Mouse (Mus musculus): ENCODE results near the gene Sema3d. TPM values are rescaled to one million over a fixed set of nuclear protein-coding genes. Genes with fewer than 3 reads are reported as not detected.

Gene Sema3d
- polyA plus RNA-seq, 1 experiment from 2014 or later = 8.5 TPM

DNA sequence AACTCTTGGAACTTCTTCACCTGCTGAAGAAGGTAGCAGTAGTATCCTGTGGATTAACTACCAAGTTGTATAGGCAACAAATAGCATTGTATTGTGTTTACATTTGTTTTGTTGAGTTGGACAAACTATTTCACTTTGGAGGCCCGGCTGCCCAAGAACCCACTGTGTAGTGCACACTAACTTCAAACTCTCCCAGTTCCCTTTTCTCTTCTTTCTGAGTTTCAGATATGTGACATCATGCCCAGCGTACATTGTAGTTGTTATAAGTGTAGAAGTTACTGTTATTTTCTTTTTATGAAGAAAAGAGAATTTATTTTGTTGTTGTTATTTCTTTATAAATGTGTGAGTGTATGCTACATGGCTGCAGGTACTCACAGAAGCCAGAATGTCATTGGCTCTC lies 145.4 kb downstream of the Sema3d start:
- 90% methylated on average over 2 of the region's 2 CpGs for WGBS
- no peak for ATAC-seq (replicated peaks; ENCODE audit: extremely low read depth, insufficient read depth, low FRiP score)
- Histone ChIP-seq H3K27me3 (ENCODE audit: control insufficient read depth, insufficient read depth, low read length) (no peaks in the 10 kb centered on the region), H3K4me2 (ENCODE audit: low read depth, low read length) (no peak overlapping the region), H3K27ac (ENCODE audit: low read length) (no peak overlapping the region), H3K4me3 (ENCODE audit: low read length) (no peak overlapping the region), H3K36me3 (ENCODE audit: control insufficient read depth, insufficient read depth) (no peaks in the 10 kb centered on the region), H3K9me3 (replicated peaks; ENCODE audit: control insufficient read depth, low read length) (no peaks in the 10 kb centered on the region), H3K4me1 (ENCODE audit: control insufficient read depth, insufficient read depth, low read length) (no peaks in the 10 kb centered on the region), H3K9ac (ENCODE audit: low read length) (no peak overlapping the region)

DNA sequence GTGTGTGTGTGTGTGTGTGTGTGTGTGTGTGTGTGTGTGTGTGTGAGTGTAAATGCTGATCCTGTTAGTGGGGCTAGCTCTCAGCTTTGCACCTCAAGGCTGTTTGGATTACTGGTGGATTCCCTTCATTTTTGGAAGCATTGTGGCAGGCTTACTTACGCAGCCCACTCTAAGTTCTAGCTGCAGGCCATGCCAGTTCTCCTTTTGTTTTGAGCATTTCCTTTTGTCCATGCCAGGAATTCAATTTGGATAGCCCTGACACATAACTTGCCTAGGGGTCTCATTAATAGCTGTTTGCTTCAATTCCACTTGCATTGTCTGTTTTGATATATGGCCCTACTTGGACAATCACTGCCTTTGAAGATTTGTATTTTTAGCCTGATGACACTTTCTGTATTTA lies 146.6 kb downstream of the Sema3d start:
- Histone ChIP-seq H3K9ac (ENCODE audit: low read length) (no peak overlapping the region), H3K36me3 (ENCODE audit: control insufficient read depth, insufficient read depth) (no peaks in the 10 kb centered on the region), H3K4me1 (ENCODE audit: control insufficient read depth, insufficient read depth, low read length) (no peaks in the 10 kb centered on the region), H3K4me3 (ENCODE audit: low read length) (no peak overlapping the region), H3K4me2 (ENCODE audit: low read depth, low read length) (no peak overlapping the region), H3K9me3 (replicated peaks; ENCODE audit: control insufficient read depth, low read length) (no peaks in the 10 kb centered on the region), H3K27ac (ENCODE audit: low read length) (no peak overlapping the region), H3K27me3 (ENCODE audit: control insufficient read depth, insufficient read depth, low read length) (no peaks in the 10 kb centered on the region)
- WGBS = 81% methylated on average over 1 of the region's 1 CpGs
- no peak for ATAC-seq (replicated peaks; ENCODE audit: extremely low read depth, insufficient read depth, low FRiP score)

DNA sequence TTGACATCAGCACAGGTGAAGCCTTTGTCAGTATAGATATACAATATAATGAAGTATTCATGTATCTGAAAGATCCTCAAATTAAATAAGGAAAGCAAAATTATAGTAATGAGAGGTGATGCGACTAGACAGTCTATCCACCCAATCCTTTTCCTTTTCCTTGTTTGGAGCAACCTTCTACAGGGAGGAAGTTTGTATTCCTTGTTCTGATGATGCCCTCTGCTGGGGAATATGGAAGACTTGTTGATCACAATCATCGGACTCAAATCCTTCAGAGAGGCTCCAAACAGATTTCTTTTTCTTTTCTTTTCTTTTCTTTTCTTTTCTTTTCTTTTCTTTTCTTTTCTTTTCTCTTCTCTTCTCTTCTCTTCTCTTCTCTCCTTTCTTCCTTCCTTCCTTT lies 158.1 kb downstream of the Sema3d start:
- WGBS = 30% methylated on average over 2 of the region's 2 CpGs
- H3K36me3 ChIP-seq (ENCODE audit: control insufficient read depth, insufficient read depth) = no peaks in the 10 kb centered on the region
- no peak overlapping the region for H3K27ac ChIP-seq (ENCODE audit: low read length)
- no peak overlapping the region for H3K9ac ChIP-seq (ENCODE audit: low read length)
- H3K4me1 ChIP-seq (ENCODE audit: control insufficient read depth, insufficient read depth, low read length) = no peaks in the 10 kb centered on the region
- H3K9me3 ChIP-seq (replicated peaks; ENCODE audit: control insufficient read depth, low read length) = no peaks in the 10 kb centered on the region
- H3K27me3 ChIP-seq (ENCODE audit: control insufficient read depth, insufficient read depth, low read length) = no peaks in the 10 kb centered on the region
- H3K4me2 ChIP-seq (ENCODE audit: low read depth, low read length) = no peak overlapping the region
- no peak for ATAC-seq (replicated peaks; ENCODE audit: extremely low read depth, insufficient read depth, low FRiP score)
- no peak overlapping the region for H3K4me3 ChIP-seq (ENCODE audit: low read length)

DNA sequence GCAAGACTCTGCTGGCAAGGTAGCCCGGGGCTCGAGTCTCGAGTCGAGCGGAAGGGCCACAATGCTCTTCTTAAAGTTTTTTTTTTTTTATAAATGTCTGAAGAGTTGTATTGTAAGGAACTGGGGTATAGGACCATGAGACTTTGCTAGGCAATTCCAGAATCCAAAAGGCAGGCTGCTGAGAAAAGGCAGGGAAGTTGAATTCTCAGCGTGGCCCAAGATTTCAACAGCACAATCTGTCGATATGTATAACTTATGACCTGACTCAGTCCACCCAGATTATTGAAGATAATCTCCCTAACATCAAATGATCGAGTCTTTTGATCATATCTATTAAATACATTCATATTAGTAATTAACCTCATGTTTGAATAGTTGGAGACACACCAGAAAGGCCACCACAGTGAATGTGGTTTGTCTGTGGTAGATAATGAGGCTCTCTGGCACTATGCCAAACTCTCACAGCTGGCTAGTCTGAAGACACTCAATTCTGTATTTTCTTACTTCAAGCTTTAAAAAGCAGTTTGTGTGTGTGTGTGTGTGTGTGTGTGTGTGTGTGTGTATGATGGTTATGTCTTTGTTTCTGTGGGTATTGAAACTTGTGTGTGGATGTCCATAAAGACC lies 166.0 kb downstream of the Sema3d start:
- no peak overlapping the region for H3K4me3 ChIP-seq (ENCODE audit: low read length)
- no peaks in the 10 kb centered on the region for H3K36me3 ChIP-seq (ENCODE audit: control insufficient read depth, insufficient read depth)
- no peak overlapping the region for H3K4me2 ChIP-seq (ENCODE audit: low read depth, low read length)
- no peaks in the 10 kb centered on the region for H3K27me3 ChIP-seq (ENCODE audit: control insufficient read depth, insufficient read depth, low read length)
- no peak overlapping the region for H3K9ac ChIP-seq (ENCODE audit: low read length)
- 85% methylated on average over 8 of the region's 8 CpGs for WGBS
- no peak for ATAC-seq (replicated peaks; ENCODE audit: extremely low read depth, insufficient read depth, low FRiP score)
- H3K27ac ChIP-seq (ENCODE audit: low read length) = no peak overlapping the region
- peaks cover 8% of the 10 kb centered on the region for H3K4me1 ChIP-seq (ENCODE audit: control insufficient read depth, insufficient read depth, low read length)
- H3K9me3 ChIP-seq (replicated peaks; ENCODE audit: control insufficient read depth, low read length) = no peaks in the 10 kb centered on the region

DNA sequence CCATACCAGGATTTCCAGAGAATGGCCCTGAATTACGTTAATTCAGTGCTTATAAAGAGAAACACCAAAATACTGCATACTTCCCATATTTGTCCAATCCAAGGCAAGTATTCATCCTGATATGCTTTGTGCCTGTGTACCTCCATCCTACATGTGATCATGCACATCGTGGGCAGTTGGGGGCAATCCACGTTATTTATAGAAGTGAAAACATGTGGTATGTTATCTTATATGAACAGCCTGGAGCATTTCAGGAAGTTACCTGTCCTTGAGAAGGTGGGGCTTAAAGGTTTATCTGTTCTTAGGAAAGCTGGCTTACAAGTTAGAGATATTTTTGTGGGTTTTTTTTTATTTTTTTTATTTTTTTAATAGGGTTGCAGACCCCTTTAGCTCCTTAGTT lies 172.2 kb downstream of the Sema3d start:
- no peaks in the 10 kb centered on the region for H3K4me1 ChIP-seq (ENCODE audit: control insufficient read depth, insufficient read depth, low read length)
- H3K9me3 ChIP-seq (replicated peaks; ENCODE audit: control insufficient read depth, low read length) = no peaks in the 10 kb centered on the region
- H3K4me3 ChIP-seq (ENCODE audit: low read length) = no peak overlapping the region
- H3K27ac ChIP-seq (ENCODE audit: low read length) = no peak overlapping the region
- no peaks in the 10 kb centered on the region for H3K36me3 ChIP-seq (ENCODE audit: control insufficient read depth, insufficient read depth)
- H3K9ac ChIP-seq (ENCODE audit: low read length) = no peak overlapping the region
- H3K27me3 ChIP-seq (ENCODE audit: control insufficient read depth, insufficient read depth, low read length) = no peaks in the 10 kb centered on the region
- ATAC-seq (replicated peaks; ENCODE audit: extremely low read depth, insufficient read depth, low FRiP score) = no peak
- H3K4me2 ChIP-seq (ENCODE audit: low read depth, low read length) = no peak overlapping the region
- WGBS = 62% methylated on average over 3 of the region's 3 CpGs

DNA sequence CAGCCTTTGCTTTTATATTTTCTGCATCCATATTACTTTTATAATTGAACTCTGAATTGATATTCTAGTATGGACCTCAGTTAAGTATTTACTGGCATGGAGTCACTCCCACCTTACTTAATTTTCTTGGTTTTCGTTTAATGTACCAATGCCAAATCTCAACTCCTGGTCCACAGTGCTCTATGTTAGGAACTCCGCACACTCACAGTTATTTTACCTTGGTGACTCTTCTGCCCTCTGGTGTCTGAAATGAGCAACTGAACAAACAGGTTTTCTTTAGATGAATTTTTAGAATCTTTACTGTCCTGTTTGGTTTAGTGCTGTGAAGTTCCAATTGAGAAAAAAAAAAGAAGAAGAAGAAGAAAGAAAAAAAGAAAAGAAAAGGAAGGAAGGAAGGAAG lies 174.7 kb downstream of the Sema3d start:
- Histone ChIP-seq H3K4me1 (ENCODE audit: control insufficient read depth, insufficient read depth, low read length) (no peaks in the 10 kb centered on the region), H3K36me3 (ENCODE audit: control insufficient read depth, insufficient read depth) (no peaks in the 10 kb centered on the region), H3K9ac (ENCODE audit: low read length) (no peak overlapping the region), H3K27me3 (ENCODE audit: control insufficient read depth, insufficient read depth, low read length) (no peaks in the 10 kb centered on the region), H3K9me3 (replicated peaks; ENCODE audit: control insufficient read depth, low read length) (no peaks in the 10 kb centered on the region), H3K27ac (ENCODE audit: low read length) (no peak overlapping the region), H3K4me3 (ENCODE audit: low read length) (no peak overlapping the region), H3K4me2 (ENCODE audit: low read depth, low read length) (no peak overlapping the region)
- no peak for ATAC-seq (replicated peaks; ENCODE audit: extremely low read depth, insufficient read depth, low FRiP score)
- whole genome bisulfite sequencing = 40% methylated on average over 2 of the region's 2 CpGs

DNA sequence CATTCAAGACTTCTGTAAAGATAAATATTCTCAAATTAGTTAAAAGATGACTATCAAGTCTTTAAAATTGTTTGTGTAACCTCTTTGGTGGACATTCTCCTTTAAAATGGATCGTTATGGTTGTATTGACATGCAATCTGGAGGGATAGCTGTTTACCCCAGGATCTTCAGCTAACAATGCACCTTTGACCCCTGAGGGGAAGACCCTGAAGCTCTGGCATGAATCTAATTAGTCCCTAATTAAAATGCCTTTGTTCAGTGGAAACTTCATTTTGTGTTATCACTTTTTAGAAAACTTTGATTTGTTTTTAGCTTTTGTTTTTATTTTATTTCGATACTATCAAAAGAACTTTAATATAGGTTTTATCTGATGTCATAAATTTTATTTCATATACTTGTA lies 178.6 kb downstream of the Sema3d start:
- Histone ChIP-seq H3K27me3 (ENCODE audit: control insufficient read depth, insufficient read depth, low read length) (no peaks in the 10 kb centered on the region), H3K4me2 (ENCODE audit: low read depth, low read length) (no peak overlapping the region), H3K9ac (ENCODE audit: low read length) (no peak overlapping the region), H3K27ac (ENCODE audit: low read length) (no peak overlapping the region), H3K4me1 (ENCODE audit: control insufficient read depth, insufficient read depth, low read length) (no peaks in the 10 kb centered on the region), H3K36me3 (ENCODE audit: control insufficient read depth, insufficient read depth) (no peaks in the 10 kb centered on the region), H3K4me3 (ENCODE audit: low read length) (no peak overlapping the region), H3K9me3 (replicated peaks; ENCODE audit: control insufficient read depth, low read length) (no peaks in the 10 kb centered on the region)
- 39% methylated on average over 2 of the region's 2 CpGs for WGBS
- no peak for ATAC-seq (replicated peaks; ENCODE audit: extremely low read depth, insufficient read depth, low FRiP score)

DNA sequence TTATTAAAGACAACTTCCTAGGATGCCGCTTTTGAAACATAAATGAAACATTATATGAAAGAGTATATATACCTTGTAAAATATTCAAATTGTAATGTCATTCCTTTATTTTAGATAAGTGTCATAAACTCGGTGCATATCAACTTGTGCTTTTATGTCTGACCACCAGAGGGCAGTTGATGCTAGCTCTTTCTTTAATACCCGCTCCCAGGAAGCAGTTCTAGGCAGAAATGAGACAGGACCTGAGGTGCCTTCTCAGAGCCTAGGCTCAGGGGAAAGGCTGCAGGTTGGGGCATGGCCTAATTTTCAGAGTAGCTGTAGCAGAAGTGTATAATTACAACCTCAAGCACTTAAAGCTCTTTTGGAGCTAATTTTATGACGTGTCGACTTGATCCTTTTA lies 179.0 kb downstream of the Sema3d start:
- H3K4me3 ChIP-seq (ENCODE audit: low read length) = no peak overlapping the region
- H3K9me3 ChIP-seq (replicated peaks; ENCODE audit: control insufficient read depth, low read length) = no peaks in the 10 kb centered on the region
- no peak for ATAC-seq (replicated peaks; ENCODE audit: extremely low read depth, insufficient read depth, low FRiP score)
- no peak overlapping the region for H3K4me2 ChIP-seq (ENCODE audit: low read depth, low read length)
- 37% methylated on average over 5 of the region's 5 CpGs for WGBS
- no peaks in the 10 kb centered on the region for H3K4me1 ChIP-seq (ENCODE audit: control insufficient read depth, insufficient read depth, low read length)
- H3K27me3 ChIP-seq (ENCODE audit: control insufficient read depth, insufficient read depth, low read length) = no peaks in the 10 kb centered on the region
- no peak overlapping the region for H3K9ac ChIP-seq (ENCODE audit: low read length)
- no peaks in the 10 kb centered on the region for H3K36me3 ChIP-seq (ENCODE audit: control insufficient read depth, insufficient read depth)
- no peak overlapping the region for H3K27ac ChIP-seq (ENCODE audit: low read length)

DNA sequence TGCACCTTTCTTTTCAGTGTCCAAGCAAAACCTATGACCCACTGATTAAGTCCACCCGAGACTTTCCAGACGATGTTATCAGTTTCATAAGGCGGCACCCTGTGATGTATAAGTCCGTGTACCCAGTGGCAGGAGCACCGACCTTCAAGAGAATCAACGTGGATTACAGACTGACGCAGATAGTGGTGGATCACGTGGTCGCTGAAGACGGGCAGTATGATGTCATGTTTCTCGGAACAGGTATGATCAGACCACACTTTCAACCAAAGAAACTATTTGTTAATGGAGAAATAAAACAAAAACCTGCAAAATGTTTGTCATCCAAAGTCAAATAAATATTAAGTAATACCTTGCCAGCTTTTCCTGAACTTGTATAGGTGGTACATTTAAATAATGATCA lies 179.9 kb downstream of the Sema3d start:
- Histone ChIP-seq H3K9me3 (replicated peaks; ENCODE audit: control insufficient read depth, low read length) (no peaks in the 10 kb centered on the region), H3K9ac (ENCODE audit: low read length) (no peak overlapping the region), H3K27me3 (ENCODE audit: control insufficient read depth, insufficient read depth, low read length) (no peaks in the 10 kb centered on the region), H3K4me1 (ENCODE audit: control insufficient read depth, insufficient read depth, low read length) (no peaks in the 10 kb centered on the region), H3K36me3 (ENCODE audit: control insufficient read depth, insufficient read depth) (no peaks in the 10 kb centered on the region), H3K4me2 (ENCODE audit: low read depth, low read length) (no peak overlapping the region), H3K4me3 (ENCODE audit: low read length) (no peak overlapping the region), H3K27ac (ENCODE audit: low read length) (no peak overlapping the region)
- ATAC-seq (replicated peaks; ENCODE audit: extremely low read depth, insufficient read depth, low FRiP score) = no peak
- 74% methylated on average over 11 of the region's 11 CpGs for WGBS
